Mouse (Mus musculus): Measurements from ENCODE around the gene Phf12. TPM values are rescaled to one million over a fixed set of nuclear protein-coding genes. Genes with fewer than 3 reads are reported as not detected.
A peak's percentile ranks its signal among the peaks of the same experiment; 100 is the strongest.
"Not testable (repeated sequence)": the region's sequence is repeated elsewhere in the genome, so short reads cannot be mapped to it uniquely, and the experiment has no call there.

Phf12 gene
- polyA plus RNA-seq, 1 experiment = 151 TPM

- Histone ChIP-seq H3K27ac (ENCODE audit: control insufficient read depth, insufficient read depth, low read length) (no peak overlapping the region), H3K4me1 (replicated peaks; ENCODE audit: control insufficient read depth, insufficient read depth, low read length) (peaks cover 36% of the 10 kb centered on the region), H3K27me3 (ENCODE audit: control insufficient read depth, insufficient read depth, low read length) (no peaks in the 10 kb centered on the region), H3K4me3 (ENCODE audit: control insufficient read depth, insufficient read depth, low read length) (no peak overlapping the region), H3K36me3 (ENCODE audit: control insufficient read depth, insufficient read depth, low read length) (no peaks in the 10 kb centered on the region)
- no peak for DNase-seq
- WGBS = 93% methylated on average over 10 of the region's 10 CpGs
- TF ChIP-seq CTCF (IDR thresholded peaks at IDR 0.05; ENCODE audit: borderline replicate concordance, control insufficient read depth, extremely low read depth, insufficient read depth, low read length, poor library complexity) (no peak), POLR2A (IDR thresholded peaks at IDR 0.05; ENCODE audit: control insufficient read depth, extremely low read depth, insufficient read depth, low read length, poor library complexity) (no peak)
Observed at GRCm38 (mm10) chr11:78036791-78037190, 54.2 kb downstream of the Phf12 start.

- 5% methylated on average over 55 of the region's 55 CpGs for WGBS
- Histone ChIP-seq H3K27me3 (ENCODE audit: control insufficient read depth, insufficient read depth, low read length) (no peaks in the 10 kb centered on the region), H3K4me3 (ENCODE audit: control insufficient read depth, insufficient read depth, low read length) (peak within 1 kb of the TSS; percentile 98), H3K36me3 (ENCODE audit: control insufficient read depth, insufficient read depth, low read length) (no peaks in the 10 kb centered on the region), H3K4me1 (replicated peaks; ENCODE audit: control insufficient read depth, insufficient read depth, low read length) (peaks cover 30% of the 10 kb centered on the region), H3K27ac (ENCODE audit: control insufficient read depth, insufficient read depth, low read length) (no peak within 1 kb of the TSS)
- TF ChIP-seq POLR2A (IDR thresholded peaks at IDR 0.05; ENCODE audit: control insufficient read depth, extremely low read depth, insufficient read depth, low read length, poor library complexity) (no peak), CTCF (IDR thresholded peaks at IDR 0.05; ENCODE audit: borderline replicate concordance, control insufficient read depth, extremely low read depth, insufficient read depth, low read length, poor library complexity) (no peak)
- peak; percentile 73 for DNase-seq
Observed at GRCm38 (mm10) chr11:78037831-78038752, 55.5 kb downstream of the Phf12 start, which contains the start of gene Flot2. TSS of gene Flot2 (plus strand) at chr11:78037931.

GRCm38 (mm10) chr11:78040878-78041277 is 58.3 kb downstream of the Phf12 start:
- no peaks in the 10 kb centered on the region for H3K27me3 ChIP-seq (ENCODE audit: control insufficient read depth, insufficient read depth, low read length)
- no peak overlapping the region for H3K4me3 ChIP-seq (ENCODE audit: control insufficient read depth, insufficient read depth, low read length)
- DNase-seq = no peak
- no peak for TF ChIP-seq CTCF (IDR thresholded peaks at IDR 0.05; ENCODE audit: borderline replicate concordance, control insufficient read depth, extremely low read depth, insufficient read depth, low read length, poor library complexity)
- TF ChIP-seq POLR2A (IDR thresholded peaks at IDR 0.05; ENCODE audit: control insufficient read depth, extremely low read depth, insufficient read depth, low read length, poor library complexity) = no peak
- WGBS = 65% methylated on average over 2 of the region's 2 CpGs
- peaks cover 25% of the 10 kb centered on the region for H3K4me1 ChIP-seq (replicated peaks; ENCODE audit: control insufficient read depth, insufficient read depth, low read length)
- H3K27ac ChIP-seq (ENCODE audit: control insufficient read depth, insufficient read depth, low read length) = no peak overlapping the region
- no peaks in the 10 kb centered on the region for H3K36me3 ChIP-seq (ENCODE audit: control insufficient read depth, insufficient read depth, low read length)

- not testable (repeated sequence) for H3K4me3 ChIP-seq (ENCODE audit: control insufficient read depth, insufficient read depth, low read length); DNase-seq; H3K36me3 ChIP-seq (ENCODE audit: control insufficient read depth, insufficient read depth, low read length); H3K27ac ChIP-seq (ENCODE audit: control insufficient read depth, insufficient read depth, low read length); H3K27me3 ChIP-seq (ENCODE audit: control insufficient read depth, insufficient read depth, low read length)
- H3K4me1 ChIP-seq (replicated peaks; ENCODE audit: control insufficient read depth, insufficient read depth, low read length) = peaks cover 13% of the 10 kb centered on the region
- WGBS = 95% methylated on average over 4 of the region's 4 CpGs
Observed at GRCm38 (mm10) chr11:78042290-78042870, 59.8 kb downstream of the Phf12 start.

GRCm38 (mm10) chr11:78044758-78045251 is 62.3 kb downstream of the Phf12 start:
- H3K27me3 ChIP-seq (ENCODE audit: control insufficient read depth, insufficient read depth, low read length) = no peaks in the 10 kb centered on the region
- DNase-seq = no peak
- no peak overlapping the region; the same call in 1 of the 2 replicates for H3K27ac ChIP-seq (ENCODE audit: control insufficient read depth, insufficient read depth, low read length)
- TF ChIP-seq POLR2A (IDR thresholded peaks at IDR 0.05; ENCODE audit: control insufficient read depth, extremely low read depth, insufficient read depth, low read length, poor library complexity) (no peak), CTCF (IDR thresholded peaks at IDR 0.05; ENCODE audit: borderline replicate concordance, control insufficient read depth, extremely low read depth, insufficient read depth, low read length, poor library complexity) (no peak)
- WGBS = 86% methylated on average over 5 of the region's 5 CpGs
- H3K4me3 ChIP-seq (ENCODE audit: control insufficient read depth, insufficient read depth, low read length) = no peak overlapping the region
- no peaks in the 10 kb centered on the region for H3K4me1 ChIP-seq (replicated peaks; ENCODE audit: control insufficient read depth, insufficient read depth, low read length)
- H3K36me3 ChIP-seq (ENCODE audit: control insufficient read depth, insufficient read depth, low read length) = no peaks in the 10 kb centered on the region

GRCm38 (mm10) chr11:78048637-78049036 is 66.1 kb downstream of the Phf12 start:
- H3K4me1 ChIP-seq (replicated peaks; ENCODE audit: control insufficient read depth, insufficient read depth, low read length) = not testable (repeated sequence)

More at GRCm38 (mm10) chr11:78048637-78049036, 66.1 kb downstream of the Phf12 start:
- H3K4me3 ChIP-seq (ENCODE audit: control insufficient read depth, insufficient read depth, low read length); H3K27ac ChIP-seq (ENCODE audit: control insufficient read depth, insufficient read depth, low read length); H3K36me3 ChIP-seq (ENCODE audit: control insufficient read depth, insufficient read depth, low read length); DNase-seq; H3K27me3 ChIP-seq (ENCODE audit: control insufficient read depth, insufficient read depth, low read length): not testable (repeated sequence)
- WGBS = 90% methylated on average over 4 of the region's 4 CpGs
